10 mouse cellular contexts compared by ENCODE assay signal in genomic region chr16:91786425-91786824, GRCm38 (mm10). TPM values are rescaled to one million over a fixed set of nuclear protein-coding genes. Genes with fewer than 3 reads are reported as not detected.
DNase-seq lines count a peak whose midpoint lies in the region; ATAC-seq lines count a peak whose summit lies in the region.
"Had no signal": no experiment of that assay in that cellular context is flagged by ENCODE, and none has a peak within 500 bp of the region (broad histone marks: within the 10 kb centered on the region; RNA-seq: fewer than 3 reads in every experiment).

No protein-coding gene starts in this region.

- DNase-seq in kidney, adult 18-20 months: peak; percentile 40
- peak; percentile 69 for DNase-seq in adrenal gland, postnatal 14 days
- DNase-seq in cerebellum, postnatal 36 days: peak; percentile 54 to 71
- DNase-seq in kidney, postnatal 36 days: peak; percentile 35 to 42
- no peak for DNase-seq in urinary bladder, adult 18-20 months (ENCODE audit: low spot score in 2 of 2)
- DNase-seq in embryo, embryonic 10 days (ENCODE audit: low spot score): no peak
- no peak for DNase-seq in limb, embryonic 10.5 days (ENCODE audit: low spot score)

- H3K4me2 ChIP-seq in kidney, embryonic 15.5 days: no peak overlapping the region
- H3K4me2 ChIP-seq: embryonic facial prominence, embryonic 15.5 days had no signal

- H3K9ac ChIP-seq in kidney, embryonic 15.5 days: no peak overlapping the region
- H3K9ac ChIP-seq: embryonic facial prominence, embryonic 15.5 days had no signal

- H3K4me3 ChIP-seq in kidney, embryonic 15.5 days (replicated peaks): no peak overlapping the region
- no peak overlapping the region for H3K4me3 ChIP-seq in limb, embryonic 10.5 days
- H3K4me3 ChIP-seq: embryonic facial prominence, embryonic 15.5 days had no signal

- H3K27ac ChIP-seq in kidney, embryonic 15.5 days: no peak overlapping the region
- H3K27ac ChIP-seq in limb, embryonic 10.5 days: no peak overlapping the region
- H3K27ac ChIP-seq: embryonic facial prominence, embryonic 15.5 days had no signal

- no peaks in the 10 kb centered on the region for H3K27me3 ChIP-seq in kidney, embryonic 15.5 days
- H3K27me3 ChIP-seq in limb, embryonic 10.5 days (ENCODE audit: low read depth, poor library complexity, severe bottlenecking): no peaks in the 10 kb centered on the region
- H3K27me3 ChIP-seq: embryonic facial prominence, embryonic 15.5 days; Patski had no signal

- peaks cover 8% of the 10 kb centered on the region; the same call in 1 of the 2 replicates for H3K4me1 ChIP-seq in kidney, embryonic 15.5 days
- H3K4me1 ChIP-seq in limb, embryonic 10.5 days: no peaks in the 10 kb centered on the region; the same call in 1 of the 2 replicates

- no peaks in the 10 kb centered on the region for H3K9me3 ChIP-seq in kidney, embryonic 15.5 days (replicated peaks)
- H3K9me3 ChIP-seq in limb, embryonic 10.5 days (replicated peaks): no peaks in the 10 kb centered on the region
- H3K9me3 ChIP-seq: embryonic facial prominence, embryonic 15.5 days had no signal

- peaks cover 53% of the 10 kb centered on the region for H3K36me3 ChIP-seq in kidney, embryonic 15.5 days
- H3K36me3 ChIP-seq in limb, embryonic 10.5 days: peaks cover 61% of the 10 kb centered on the region

- 80% methylated on average over 10 of the region's 10 CpGs for WGBS in kidney, embryonic 15.5 days
- WGBS in limb, embryonic 10.5 days: 93% methylated on average over 10 of the region's 10 CpGs

- no peak for ATAC-seq in kidney, embryonic 15.5 days (replicated peaks; ENCODE audit: low FRiP score)
- ATAC-seq: Patski had no signal

RNA-seq across cellular contexts. Expression of gene Itsn1, which starts 57.3 kb away (rescaled TPM):
- polyA plus RNA-seq in kidney, embryonic 15.5 days (2015; fragmentation: Nextera tagmentation; extraction: Ambion mirVana): 24.6 and 27.6 TPM in 2 replicates
- 43.1 and 48.7 TPM in 2 replicates for total RNA-seq in adrenal gland, postnatal 14 days (2021)
- polyA plus RNA-seq in limb, embryonic 10.5 days (2016; fragmentation: Nextera tagmentation; extraction: Ambion mirVana): 33.1 and 34.5 TPM in 2 replicates

RNA-seq across cellular contexts. Expression of gene Cryzl1, which starts 57.6 kb away (rescaled TPM):
- 68.8 and 87.6 TPM in 2 replicates for polyA plus RNA-seq in kidney, embryonic 15.5 days (2015; fragmentation: Nextera tagmentation; extraction: Ambion mirVana)
- 43.4 and 45.5 TPM in 2 replicates for total RNA-seq in adrenal gland, postnatal 14 days (2021)
- 54.5 and 61.3 TPM in 2 replicates for polyA plus RNA-seq in limb, embryonic 10.5 days (2016; fragmentation: Nextera tagmentation; extraction: Ambion mirVana)

Comparison
In these comparisons a context has a peak if more than half of its experiments do, and no peak if none do; other contexts are left out.
1. DNase-seq: peak in kidney, adult 18-20 months (single experiment), adrenal gland, postnatal 14 days (single experiment), cerebellum, postnatal 36 days (2 of 2) and kidney, postnatal 36 days (2 of 2); none in urinary bladder, adult 18-20 months (0 of 2), embryo, embryonic 10 days (single experiment) and limb, embryonic 10.5 days (single experiment).